Mouse (Mus musculus) heart, adult 2 months (tissue): ENCODE data around the gene Helq.

Source experiments
- CTCF ChIP-seq: fragments of 200-600 bp; IDR thresholded peaks from 2 replicates; pipeline ENCODE4 v1.8.1; 2022; ENCODE audit warnings: antibody characterized with exemption, mild to moderate bottlenecking, moderate library complexity
- EP300 ChIP-seq: fragments of 200-500 bp; IDR thresholded peaks from 2 replicates; pipeline ENCODE4 v1.6.1; 2011; ENCODE audit warnings: low read depth, low read length, control low read depth; ENCODE audit not compliant: insufficient read depth
- POLR2A ChIP-seq: fragments of 200-500 bp; IDR thresholded peaks from 2 replicates; pipeline ENCODE4 v1.6.1; 2011; ENCODE audit warnings: mild to moderate bottlenecking, low read depth, low read length, control low read depth; ENCODE audit not compliant: insufficient read depth

GRCm38 (mm10) chr5:100787527-100787926 is 10.9 kb downstream of the Helq start:
- TF ChIP-seq CTCF = no peak
- TF ChIP-seq POLR2A = no peak
- TF ChIP-seq EP300 = no peak
